Mouse (Mus musculus) spleen, postnatal 14 days (tissue): ENCODE measurements around the gene Bahcc1.

Experiments
- DNase-seq, 2 experiments: peaks; one replicate each; pipeline ENCODE4 v3.0.0; 2021 to 2022; ENCODE audit warnings: low spot score in 2 of 2

The Bahcc1 gene

DNA sequence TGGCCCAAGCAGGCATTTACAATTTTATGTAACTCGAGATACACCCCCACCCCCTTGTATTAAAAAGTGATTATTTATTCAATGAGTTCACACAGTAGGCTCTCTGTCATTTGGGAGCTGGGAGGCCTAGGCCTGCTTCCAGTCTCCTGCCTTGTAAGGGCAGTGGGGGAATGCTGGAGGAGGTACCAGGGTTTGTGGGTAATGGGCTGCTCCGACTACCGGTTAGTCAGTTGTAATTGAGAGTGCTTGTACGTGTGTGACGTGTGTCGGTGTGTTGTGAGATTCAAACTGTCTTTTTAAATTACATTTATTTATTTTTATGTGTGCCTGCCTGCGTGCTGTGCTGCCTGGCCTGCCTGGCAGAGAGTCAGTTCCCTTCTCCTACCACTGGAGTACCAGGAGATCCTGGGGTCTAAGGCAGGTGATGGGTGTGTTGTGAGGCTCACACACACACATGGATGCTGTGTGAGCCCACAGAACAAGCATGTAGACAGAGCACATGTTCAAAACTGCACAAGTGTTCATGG, 3.8 kb upstream of the Bahcc1 start:
- DNase-seq, result no peak

DNA sequence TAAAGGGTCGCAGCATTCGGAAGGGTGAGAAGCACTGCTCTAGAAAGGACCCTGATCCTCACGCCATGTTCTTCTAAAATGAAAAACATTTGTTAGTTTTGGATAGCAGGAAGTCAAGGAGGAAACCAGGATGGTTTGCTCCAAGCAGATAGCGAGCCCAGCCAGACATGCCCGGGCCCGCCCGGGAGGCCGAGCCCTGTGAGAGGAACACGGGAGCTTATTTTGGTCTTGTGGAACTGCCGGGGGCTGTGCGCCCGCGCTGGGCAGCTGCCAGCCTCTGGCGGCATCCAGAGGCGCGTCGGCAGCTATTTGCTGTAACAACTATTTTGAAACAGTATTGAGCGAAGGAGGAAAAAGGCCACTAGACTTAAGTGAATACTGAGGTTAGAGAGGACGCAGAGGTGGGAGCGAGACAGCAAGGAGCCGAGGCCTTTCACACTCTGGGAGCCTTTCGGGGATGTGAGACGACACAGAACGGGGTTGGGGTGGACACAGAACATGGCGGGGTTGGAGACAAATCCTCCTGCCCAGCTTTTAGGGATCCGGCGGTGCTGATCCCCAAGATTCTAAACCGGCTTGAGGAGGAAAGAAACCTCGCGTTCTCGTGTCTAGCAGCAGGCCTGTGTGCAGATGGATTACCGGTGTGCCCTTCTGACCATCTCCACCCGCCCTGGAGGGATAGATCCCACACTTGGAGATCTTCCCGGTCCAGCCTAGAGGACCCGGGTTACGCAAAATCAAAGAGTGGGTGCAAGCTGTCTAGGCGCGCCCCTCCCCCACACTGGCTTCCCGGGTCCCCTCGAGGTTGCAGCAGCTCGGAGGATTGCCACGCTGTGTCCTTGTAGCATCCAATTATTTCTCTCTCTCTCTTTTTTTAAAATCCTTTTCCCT, 2.6 kb upstream of the Bahcc1 start:
- no peak for DNase-seq

DNA sequence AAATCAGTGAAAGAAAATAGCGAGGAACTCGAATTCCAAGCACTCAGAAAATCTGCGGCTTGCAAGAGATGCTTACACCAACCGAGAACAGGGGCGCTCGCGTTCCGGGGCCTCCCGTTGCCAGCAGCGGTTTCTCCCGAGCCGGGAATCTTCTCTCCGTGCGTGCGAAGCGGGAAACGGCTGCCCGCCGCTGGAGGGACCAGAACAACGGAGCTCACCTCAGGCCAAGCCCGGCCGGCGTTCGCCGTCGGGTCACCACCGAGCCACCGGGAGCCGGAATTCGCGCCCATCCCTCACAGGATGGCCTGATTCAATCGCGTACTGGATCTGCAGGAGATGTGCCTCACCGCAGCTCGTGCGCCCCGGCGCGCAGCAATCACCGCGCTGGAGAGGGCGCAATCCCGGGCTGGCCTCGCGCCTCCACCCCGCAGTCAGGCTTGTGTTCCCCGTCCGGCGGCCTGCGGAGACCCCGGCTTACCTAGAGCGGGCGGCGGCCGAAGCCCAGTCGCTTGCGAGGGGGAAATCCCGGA, 1.8 kb upstream of the Bahcc1 start:
- DNase-seq, result peak in 1 of 2 experiments; percentile 8

DNA sequence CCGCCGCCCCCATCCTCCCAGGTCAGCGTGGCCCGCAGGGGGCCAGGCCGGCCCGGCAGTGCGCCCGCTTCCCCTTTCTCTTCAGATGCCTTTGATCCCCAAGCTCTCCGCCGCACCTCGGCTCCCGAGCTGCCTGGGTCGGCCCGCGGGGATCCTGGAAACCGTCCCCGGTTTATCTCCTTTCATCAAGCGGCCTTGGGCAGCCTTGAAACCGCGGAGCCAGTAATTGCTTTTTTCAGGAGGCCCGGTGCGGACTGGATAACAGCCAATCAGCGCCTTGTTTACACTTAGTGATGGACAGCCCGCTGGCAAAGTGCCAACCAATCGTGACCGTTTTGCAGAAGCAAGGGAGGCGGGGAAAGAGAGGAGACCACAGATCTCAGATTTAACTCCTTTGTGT, 1.4 kb upstream of the Bahcc1 start:
- peak; percentile 74 to 83 for DNase-seq

DNA sequence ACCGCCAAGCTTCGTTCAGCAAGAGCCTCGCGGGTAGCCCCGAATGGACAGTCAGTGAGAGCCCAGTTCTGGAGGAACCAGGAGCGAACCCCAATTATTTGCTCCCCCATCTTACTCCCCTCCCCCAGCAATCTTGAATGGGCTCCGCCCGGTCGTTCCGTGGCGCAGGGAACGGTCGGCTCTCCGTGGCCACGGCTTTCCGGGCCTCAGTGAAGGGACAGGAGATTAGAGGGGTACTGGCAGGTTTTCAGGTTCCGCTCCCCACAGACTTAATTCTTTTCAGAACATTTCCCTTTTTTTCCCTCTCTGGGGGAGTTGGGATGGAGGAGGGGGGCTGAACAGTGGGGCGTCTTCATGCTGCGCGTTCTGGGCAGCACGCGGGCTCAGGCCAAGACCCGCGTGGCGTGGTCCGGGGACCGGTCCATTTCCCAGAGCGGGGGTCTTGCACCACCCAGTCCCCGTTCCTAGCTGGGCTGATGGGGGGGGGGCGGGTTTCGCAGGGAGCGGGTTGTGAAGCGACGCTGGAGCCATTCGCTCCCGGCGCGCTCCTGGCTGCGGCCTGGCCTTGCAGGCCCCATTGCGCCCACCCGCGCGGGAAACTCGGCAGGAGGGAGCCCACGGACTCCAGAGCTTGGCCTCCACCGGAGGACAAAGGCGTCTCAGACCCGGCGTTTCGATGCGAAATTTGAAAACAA, 841 bp downstream of the Bahcc1 start:
- no peak for DNase-seq

DNA sequence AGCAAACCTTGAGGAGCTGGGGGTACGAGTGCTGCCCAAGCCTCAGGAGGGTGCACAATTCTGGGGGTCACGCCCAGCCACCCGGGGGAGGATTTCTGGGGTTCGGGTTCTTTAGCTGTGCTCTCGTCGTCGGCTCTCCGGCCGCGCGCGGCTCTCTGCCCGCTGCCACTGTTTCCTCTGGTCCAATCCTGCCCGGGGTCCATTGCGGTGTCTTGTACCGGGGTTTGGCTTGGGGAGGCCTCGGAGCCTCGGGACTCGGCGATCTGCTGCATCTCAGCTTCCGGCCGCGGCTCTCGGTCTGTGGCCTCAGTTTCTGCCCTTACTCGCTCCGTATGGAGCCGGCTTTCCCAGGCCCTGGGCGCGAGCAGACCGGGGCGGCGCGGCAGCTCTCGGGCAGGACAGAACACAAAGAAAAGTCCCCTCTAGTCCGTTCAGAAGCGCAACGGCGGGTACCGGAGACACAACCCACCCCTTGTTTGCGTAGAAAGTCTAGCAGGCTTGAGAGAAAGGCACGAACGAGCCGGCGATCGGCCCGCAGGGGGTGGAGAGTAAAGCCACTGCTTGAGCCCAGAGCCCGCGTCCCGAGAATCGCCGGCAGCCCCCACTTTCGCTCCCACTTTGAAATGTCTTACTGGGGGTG, 1.5 kb downstream of the Bahcc1 start:
- DNase-seq, result peak in 1 of 2 experiments; percentile 21

DNA sequence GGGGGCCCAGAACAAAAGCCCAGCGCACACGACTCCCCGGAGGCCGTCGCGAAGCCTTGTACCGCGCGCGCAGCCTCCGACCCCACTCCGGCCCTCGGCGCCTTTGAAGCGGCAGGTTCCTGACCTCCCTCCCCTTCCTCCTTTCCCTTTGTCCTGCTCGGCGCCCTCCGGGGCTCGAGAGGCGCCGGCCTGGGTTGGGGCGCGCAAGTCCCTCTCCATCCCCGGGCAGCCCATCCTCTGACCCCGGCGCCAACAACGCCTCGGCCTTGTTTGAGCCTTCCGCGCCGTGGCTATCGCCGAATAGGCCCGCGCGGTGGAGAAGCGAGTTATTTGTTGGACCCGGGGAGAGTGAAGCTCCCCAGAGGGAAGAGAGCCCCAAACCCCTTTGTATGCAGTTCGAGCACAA, 2.0 kb downstream of the Bahcc1 start:
- DNase-seq, result peak in 1 of 2 experiments; percentile 12

DNA sequence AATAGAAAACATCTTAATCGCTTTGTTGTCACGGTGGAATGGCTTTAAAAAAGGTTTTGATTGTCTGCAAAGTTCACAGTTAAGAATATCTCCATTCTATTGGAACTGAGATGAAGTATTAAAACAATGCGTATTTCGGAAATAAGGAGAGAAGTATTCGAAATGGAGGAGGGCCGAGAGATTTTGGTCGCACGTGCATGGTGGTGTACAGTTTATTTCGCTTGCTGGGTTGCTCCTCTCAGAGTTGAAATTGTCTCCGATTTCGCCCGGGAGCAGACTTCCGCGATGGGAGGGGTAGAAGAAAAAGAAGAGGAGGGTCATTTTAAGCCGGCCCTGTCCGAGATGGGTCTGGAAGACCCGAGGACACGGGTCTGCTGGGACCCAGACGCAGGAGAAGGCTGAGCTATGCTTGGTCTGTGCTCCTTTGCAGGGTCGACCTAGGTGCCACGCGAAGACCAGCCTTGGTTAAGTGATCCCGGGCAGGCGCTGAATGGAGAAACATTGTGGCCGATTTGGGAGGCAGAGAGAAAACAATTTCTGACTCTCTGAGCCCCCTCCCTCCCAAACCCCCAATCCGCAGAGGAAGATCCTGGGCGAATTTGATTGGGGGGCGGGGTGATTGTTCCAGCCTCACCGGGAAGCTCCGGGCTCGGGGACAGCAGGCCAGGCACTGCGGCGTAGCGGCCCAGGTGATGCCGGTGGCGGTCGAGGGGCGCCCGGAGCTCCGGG, 2.8 kb downstream of the Bahcc1 start:
- no peak for DNase-seq

DNA sequence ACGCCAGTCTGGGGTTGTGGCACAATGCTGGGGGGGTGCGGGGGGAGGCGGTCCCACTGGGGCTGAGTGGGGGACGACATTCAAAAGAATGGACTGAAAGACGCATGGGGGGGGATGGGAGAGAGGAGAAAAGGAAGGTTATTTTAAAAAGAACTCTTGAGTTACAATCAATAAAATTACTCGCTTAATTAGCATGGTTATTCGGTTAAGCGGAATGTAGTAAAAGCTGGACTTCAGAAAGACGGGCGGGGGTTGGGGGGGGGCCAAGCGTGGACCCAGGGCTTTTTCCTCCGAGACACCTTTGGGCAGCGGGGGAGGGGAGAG, 3.3 kb downstream of the Bahcc1 start:
- no peak for DNase-seq

DNA sequence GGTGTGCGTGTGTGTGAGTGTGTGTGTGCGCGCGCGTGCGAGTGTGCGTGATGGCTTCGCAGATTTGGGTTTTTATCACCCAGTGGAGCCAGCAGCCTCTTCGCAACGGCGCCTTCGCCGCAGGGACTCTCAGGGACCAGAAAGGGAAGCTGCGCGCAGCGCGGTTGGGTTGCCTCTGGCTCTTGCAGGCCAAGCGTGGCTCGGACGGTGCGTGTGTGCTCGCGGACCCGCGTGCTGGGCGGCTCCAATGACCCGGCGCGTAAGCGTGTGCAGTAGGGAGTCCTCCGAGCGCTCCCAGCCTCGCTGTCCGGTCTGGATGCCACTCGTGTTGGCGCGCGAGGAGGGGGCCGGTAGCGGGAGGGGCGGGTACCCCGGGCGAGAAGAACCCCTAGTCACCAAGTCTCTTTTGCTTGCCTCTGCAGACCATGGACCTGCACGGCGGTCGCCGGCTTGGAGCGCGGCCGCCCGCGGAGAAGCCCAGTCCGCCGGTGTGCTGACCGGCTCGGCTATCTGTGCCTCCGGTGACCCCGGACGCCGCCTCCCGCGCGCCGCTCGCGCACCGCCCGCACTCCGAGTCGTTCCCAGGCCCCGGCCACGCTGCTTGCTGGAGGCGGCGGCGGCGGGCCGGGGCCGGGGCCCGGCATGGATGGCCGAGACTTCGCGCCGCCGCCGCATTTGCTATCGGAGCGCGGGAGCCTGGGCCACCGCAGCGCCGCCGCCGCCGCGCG, 3.9 kb downstream of the Bahcc1 start:
- DNase-seq, result no peak

DNA sequence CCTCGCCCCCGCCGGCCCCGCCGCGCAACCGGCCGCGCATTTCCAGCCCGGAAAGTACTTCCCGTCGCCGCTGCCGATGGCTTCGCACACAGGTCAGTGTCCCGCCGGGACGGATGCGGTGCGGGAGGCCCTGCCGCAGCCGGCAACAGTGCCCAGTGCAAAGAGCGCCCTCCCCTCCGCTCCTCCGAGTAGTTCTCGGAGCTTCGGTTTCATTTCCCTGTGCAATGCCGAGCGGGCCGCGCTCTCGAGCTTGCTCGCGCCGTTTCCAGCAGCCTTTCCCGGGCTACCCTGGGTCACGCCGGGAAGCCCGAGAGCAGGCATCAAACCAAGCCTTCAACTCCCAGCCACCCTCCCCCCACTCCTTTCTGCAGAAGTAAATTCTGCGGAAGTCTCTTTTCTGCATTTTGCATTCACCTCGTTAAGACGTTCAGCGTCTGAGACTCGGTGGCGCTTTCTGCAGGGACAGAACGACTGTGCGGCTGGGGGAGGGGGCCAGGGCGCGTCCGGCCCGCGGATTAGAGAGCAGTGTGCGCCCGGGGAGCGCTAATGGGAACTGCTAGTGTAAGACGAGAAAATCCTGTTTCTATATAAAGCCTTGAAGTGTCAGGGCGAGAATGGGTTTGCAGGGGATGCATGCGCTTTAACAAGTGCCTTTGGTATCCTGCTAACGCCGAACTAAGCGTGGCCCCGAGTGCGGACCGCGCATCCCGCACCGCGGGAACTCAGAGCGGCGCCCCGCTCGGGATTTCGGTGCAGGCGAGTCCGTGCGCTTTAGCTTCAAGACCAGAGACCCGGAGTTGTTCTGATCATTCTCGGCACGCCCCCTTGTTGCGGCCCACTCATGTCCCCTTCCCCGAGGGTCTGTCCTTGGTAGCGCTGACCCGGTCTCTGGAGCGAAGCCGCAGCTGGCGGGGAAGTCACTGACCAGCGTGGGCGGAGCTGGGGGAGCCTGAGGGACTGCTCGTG, 4.7 kb downstream of the Bahcc1 start:
- DNase-seq, result peak in 1 of 2 experiments; percentile 31

DNA sequence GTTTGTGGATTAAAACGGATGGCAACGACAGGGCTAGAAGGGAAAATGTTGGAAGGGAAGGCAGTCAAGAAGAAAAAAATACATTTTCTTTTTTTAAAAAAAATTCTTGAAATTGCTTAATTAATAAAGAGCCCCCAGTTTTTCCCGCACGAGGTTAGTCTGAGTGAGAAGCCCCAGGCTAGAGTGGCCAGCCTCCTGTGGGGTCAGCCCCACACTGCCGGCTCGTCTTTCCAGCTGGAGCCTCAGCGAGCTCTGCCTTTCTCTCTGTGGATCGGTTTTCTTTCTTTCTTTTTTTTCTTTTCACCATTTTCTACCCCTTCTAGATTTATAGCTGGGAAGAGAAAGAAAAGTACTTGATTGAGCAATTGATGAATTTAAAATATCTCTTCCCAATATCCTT, 5.6 kb downstream of the Bahcc1 start:
- no peak for DNase-seq

DNA sequence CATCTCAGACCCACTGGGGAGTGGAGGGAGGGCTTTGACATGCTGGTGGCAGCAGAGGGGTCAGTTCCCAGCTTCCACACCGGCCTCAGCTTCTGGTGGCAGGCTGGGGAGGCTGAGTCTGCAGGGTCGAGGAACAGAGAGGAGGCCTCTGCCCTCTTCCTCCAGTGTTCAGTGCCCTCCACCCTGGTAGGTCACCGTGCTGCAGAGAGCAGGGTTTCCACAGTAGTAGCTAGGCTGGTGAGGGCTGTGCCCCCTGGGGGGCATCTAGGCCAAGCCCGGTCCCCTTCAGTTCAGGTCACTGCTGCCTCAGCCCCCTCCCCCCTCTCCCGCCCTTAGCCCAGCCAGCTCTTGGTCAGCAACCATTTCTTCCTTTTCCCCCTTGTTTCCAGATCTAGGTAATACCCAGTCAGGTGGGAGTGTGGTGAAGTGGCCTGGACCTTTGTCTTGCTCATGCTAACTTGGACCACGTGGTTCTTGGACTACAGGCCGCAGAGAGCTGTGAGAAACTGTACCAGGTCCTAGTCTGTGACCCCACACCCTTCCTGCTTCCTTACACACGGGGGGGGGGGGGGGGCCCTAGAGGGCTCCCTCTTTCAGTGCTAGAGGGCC, 6.1 kb downstream of the Bahcc1 start:
- DNase-seq, result no peak

DNA sequence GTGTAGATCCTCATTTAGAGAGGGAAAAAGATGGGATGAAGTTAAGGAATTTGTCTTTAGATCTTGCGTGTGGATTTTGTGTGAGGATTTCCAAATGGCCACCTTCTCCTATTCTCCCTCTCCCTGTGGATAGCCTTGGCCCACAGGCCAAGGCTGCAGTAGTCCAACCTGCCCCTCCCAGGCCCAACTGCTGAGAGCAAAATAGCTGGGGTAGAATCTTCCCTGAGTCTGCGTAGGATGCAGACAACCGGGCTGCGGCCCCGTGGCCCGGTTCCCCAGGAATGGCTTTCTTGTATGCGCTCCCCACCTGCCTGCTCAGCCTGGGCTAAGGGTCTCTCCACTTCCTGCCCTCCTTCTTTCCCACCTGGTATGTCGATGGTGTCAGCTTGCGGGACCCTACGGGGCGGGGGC, 6.8 kb downstream of the Bahcc1 start:
- DNase-seq, result no peak

DNA sequence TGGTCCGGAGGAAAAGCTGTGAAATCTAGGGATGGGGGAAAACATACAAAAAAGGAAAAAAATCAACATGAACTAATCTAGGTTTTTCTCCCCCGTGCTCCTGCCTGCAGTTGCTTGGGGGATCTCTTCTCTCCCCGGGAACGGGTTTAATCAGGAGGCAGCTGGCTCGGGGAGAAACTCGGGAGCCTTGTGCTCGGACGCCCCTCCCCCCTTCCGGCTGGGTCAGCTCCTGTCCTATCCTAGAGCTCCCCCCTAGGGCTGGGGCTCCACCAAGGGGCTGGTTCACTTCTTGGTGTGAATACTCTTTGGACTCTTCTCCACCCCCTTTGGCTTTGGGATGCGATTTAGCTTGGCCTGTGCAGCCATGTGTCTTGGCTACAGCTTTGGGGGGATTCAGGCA, 7.5 kb downstream of the Bahcc1 start:
- no peak for DNase-seq

DNA sequence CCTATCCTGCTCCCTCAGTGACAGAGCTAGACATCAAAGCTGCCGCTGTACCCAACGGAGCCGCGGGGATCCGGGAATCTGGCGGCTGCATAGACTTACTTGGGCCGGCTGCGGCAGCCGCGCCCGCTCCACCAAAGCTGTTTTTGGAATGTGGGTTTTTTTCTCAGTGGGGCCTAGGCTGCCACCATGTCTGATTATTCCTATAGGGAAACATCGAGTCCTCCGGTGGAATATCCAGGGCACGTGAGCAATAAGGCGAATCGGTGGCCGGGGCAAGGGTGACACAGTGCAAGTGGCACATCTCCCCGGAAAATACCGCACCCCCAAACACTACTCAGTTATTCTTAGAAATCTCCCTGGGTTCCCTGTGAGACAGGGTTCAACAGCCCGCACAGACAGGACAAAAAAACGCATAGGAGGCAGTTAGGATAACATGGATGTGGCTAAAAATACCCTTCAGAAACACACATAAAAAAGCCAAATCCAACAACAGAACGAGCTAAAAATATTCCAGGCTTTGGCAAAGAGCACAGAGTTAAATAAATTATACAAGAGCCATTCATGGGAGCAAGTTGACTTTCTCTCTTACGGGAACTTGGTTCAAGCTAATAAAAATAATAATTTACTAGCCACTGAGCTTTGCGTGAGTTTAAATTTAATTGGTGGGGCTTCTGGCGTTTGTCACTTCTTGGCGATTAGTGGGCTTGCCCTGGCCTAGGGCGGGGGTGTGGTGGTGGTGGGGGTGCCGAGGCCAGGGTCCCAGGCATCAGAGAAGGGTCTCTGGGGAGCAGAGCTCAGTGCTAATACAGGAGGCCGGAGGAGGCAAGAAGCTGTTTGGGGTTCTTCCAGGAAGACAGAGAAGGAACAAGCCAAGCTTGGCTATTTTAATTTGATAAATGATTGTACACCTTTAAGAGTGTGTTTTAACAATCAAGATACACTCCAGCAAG, 8.5 kb downstream of the Bahcc1 start:
- no peak for DNase-seq

DNA sequence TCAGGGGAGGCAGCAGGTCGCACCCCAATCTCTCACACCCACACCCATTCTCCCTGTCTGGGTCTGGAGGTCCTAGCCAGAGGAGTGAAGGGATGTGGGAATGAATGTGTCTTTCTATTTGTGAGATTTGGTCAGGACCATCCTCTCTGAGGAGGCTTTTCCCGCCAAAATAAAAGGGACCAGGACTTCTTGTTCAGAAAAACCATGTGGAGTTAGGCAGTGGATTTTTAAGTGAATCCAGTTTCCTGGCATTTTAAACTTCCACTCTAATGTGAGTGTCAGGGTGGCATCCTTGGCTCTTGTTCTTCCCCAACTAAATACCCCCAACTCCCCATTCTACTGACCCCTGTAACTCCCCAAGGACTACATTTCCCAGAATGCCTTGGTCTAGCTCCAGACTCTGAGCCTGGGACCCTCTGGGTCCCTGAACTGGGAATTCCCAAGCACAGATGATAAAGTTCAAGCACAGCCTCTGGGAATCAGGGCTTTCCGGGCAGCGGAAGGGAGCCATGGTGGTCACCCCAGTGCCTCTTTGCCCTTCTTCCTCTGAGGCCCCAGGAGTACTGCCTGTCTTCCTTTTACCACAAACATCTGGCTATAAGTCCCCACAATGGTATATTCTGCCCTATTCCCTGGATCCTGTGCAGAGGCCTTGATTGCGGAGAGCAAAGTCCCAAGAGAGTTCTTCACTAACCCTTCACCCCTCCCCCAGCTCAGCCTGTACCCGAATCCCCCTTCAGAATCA, 9.4 kb downstream of the Bahcc1 start:
- no peak for DNase-seq
